Mouse (Mus musculus) lung, adult 2 months (tissue): Measurements from ENCODE around the gene S100a4.

Experiments
- CTCF ChIP-seq: fragments of 200-500 bp; IDR thresholded peaks from 2 replicates; pipeline ENCODE4 v1.5.1; 2011; ENCODE audit warnings: mild to moderate bottlenecking, low read length, control low read depth; ENCODE audit not compliant: insufficient read depth
- POLR2A ChIP-seq: fragments of 200-500 bp; IDR thresholded peaks from 2 replicates; pipeline ENCODE4 v1.6.1; 2011; ENCODE audit warnings: low read depth, mild to moderate bottlenecking, control low read depth, low read length, borderline replicate concordance; ENCODE audit errors: extremely low read depth

- TF ChIP-seq CTCF: no peak
- no peak for TF ChIP-seq POLR2A
Measured at GRCm38 (mm10) chr3:90582556-90582955, 21.0 kb upstream of the S100a4 start.
